Mouse (Mus musculus) small intestine, adult 10 weeks (tissue): Measurements from ENCODE around the gene Becn1. TPM values are rescaled to one million over a fixed set of nuclear protein-coding genes. Genes with fewer than 3 reads are reported as not detected.

Source experiments
- polyA plus RNA-seq: library from polyadenylated mRNA; stranded (reverse); fragments of 350-450 nt; fragmentation: Illumina TruSeq; extraction: RNeasy Lipid Tissue Mini Kit (QIAGEN cat#74804); gene quantifications from one replicate; pipeline ENCODE4 v1.2.3, GENCODE M21; 2014; ENCODE audit warnings: low replicate concordance

Becn1 gene
- polyA plus RNA-seq, result 158 TPM

GRCm38 (mm10) chr11:101302004-101302798, at the start of gene Becn1:
Gene Becn1 (minus strand): TSS chr11:101302286.

GRCm38 (mm10) chr11:101330371-101330924, 28.4 kb upstream of the Becn1 start, which contains the start of gene Aoc3:
Gene Aoc3 (plus strand): TSS chr11:101330605.

GRCm38 (mm10) chr11:101324763-101325162, 22.7 kb upstream of the Becn1 start, which contains the start of gene Aoc2:
Gene Aoc2 (plus strand): TSS chr11:101325063.

GRCm38 (mm10) chr11:101315665-101316500, 13.8 kb upstream of the Becn1 start, which contains the start of gene Psme3:
Gene Psme3 (plus strand): TSS chr11:101316213.

GRCm38 (mm10) chr11:101278223-101279192, 23.6 kb downstream of the Becn1 start, which contains the start of the genes Cntd1 and Coa3:
Gene Cntd1 (plus strand): TSS chr11:101279012.
Gene Coa3 (minus strand): TSS chr11:101279114.

GRCm38 (mm10) chr11:101259948-101260825, 41.9 kb downstream of the Becn1 start, which contains the start of gene Wnk4:
Gene Wnk4 (plus strand): TSS chr11:101260567.

GRCm38 (mm10) chr11:101253613-101254389, 48.3 kb downstream of the Becn1 start, which contains the start of gene Vps25:
Gene Vps25 (plus strand): TSS chr11:101253707.

GRCm38 (mm10) chr11:101245855-101246701, 56.0 kb downstream of the Becn1 start, which contains the start of gene Ramp2:
Gene Ramp2 (plus strand): TSS chr11:101246028.

Other genes starting within 250 kb of the Becn1 start
- not detected for gene Naglu, start 232.3 kb downstream of the Becn1 start, polyA plus RNA-seq
- gene Hsd17b1, start 223.9 kb downstream of the Becn1 start, polyA plus RNA-seq, result not detected
- gene Coasy, start 219.7 kb downstream of the Becn1 start, polyA plus RNA-seq, result 0.59 TPM
- gene Mlx, start 215.0 kb downstream of the Becn1 start, polyA plus RNA-seq, result 98.3 TPM
- 0.52 TPM for gene Psmc3ip, start 206.8 kb downstream of the Becn1 start, polyA plus RNA-seq
- gene Retreg3, start 182.4 kb downstream of the Becn1 start, polyA plus RNA-seq, result 33.3 TPM
- 0.82 TPM for gene Tubg1, start 182.3 kb downstream of the Becn1 start, polyA plus RNA-seq
- not detected for gene Tubg2, start 146.4 kb downstream of the Becn1 start, polyA plus RNA-seq
- gene Cntnap1, start 131.8 kb downstream of the Becn1 start, polyA plus RNA-seq, result 0.22 TPM
- gene Plekhh3, start 130.9 kb downstream of the Becn1 start, polyA plus RNA-seq, result 0.52 TPM
- not detected for gene Ccr10, start 126.8 kb downstream of the Becn1 start, polyA plus RNA-seq
- gene Ezh1, start 75.8 kb downstream of the Becn1 start, polyA plus RNA-seq, result 22.1 TPM
- gene Ramp2, start 56.3 kb downstream of the Becn1 start, polyA plus RNA-seq, result 1.6 TPM
- gene Vps25, start 48.6 kb downstream of the Becn1 start, polyA plus RNA-seq, result 73.6 TPM
- gene Wnk4, start 41.7 kb downstream of the Becn1 start, polyA plus RNA-seq, result not detected
- gene Cntd1, start 23.3 kb downstream of the Becn1 start, polyA plus RNA-seq, result 2.6 TPM
- gene Coa3, start 23.2 kb downstream of the Becn1 start, polyA plus RNA-seq, result 4.3 TPM
- 194 TPM for gene Psme3, start 13.9 kb upstream of the Becn1 start, polyA plus RNA-seq
- gene Aoc2, start 22.8 kb upstream of the Becn1 start, polyA plus RNA-seq, result 0.59 TPM
- gene Aoc3, start 28.3 kb upstream of the Becn1 start, polyA plus RNA-seq, result 8.7 TPM
- gene G6pc, start 65.3 kb upstream of the Becn1 start, polyA plus RNA-seq, result 126 TPM
- gene Aarsd1, start 115.3 kb upstream of the Becn1 start, polyA plus RNA-seq, result 2.6 TPM
- 0.33 TPM for gene Gm27029, start 122.5 kb upstream of the Becn1 start, polyA plus RNA-seq
- 2.7 TPM for gene Rundc1, start 122.8 kb upstream of the Becn1 start, polyA plus RNA-seq
- 0.30 TPM for gene Ptges3l, start 123.0 kb upstream of the Becn1 start, polyA plus RNA-seq
- gene Rpl27, start 140.0 kb upstream of the Becn1 start, polyA plus RNA-seq, result 50.2 TPM
- gene Ifi35, start 146.1 kb upstream of the Becn1 start, polyA plus RNA-seq, result 4.6 TPM
- gene Rnd2, start 162.7 kb upstream of the Becn1 start, polyA plus RNA-seq, result 14.3 TPM
- gene Vat1, start 163.9 kb upstream of the Becn1 start, polyA plus RNA-seq, result 1.1 TPM
- 5.6 TPM for gene Brca1, start 249.7 kb upstream of the Becn1 start, polyA plus RNA-seq
- gene Nbr1, start 249.9 kb upstream of the Becn1 start, polyA plus RNA-seq, result 182 TPM